Mouse (Mus musculus): ENCODE measurements around the gene St13.

The St13 gene

DNA sequence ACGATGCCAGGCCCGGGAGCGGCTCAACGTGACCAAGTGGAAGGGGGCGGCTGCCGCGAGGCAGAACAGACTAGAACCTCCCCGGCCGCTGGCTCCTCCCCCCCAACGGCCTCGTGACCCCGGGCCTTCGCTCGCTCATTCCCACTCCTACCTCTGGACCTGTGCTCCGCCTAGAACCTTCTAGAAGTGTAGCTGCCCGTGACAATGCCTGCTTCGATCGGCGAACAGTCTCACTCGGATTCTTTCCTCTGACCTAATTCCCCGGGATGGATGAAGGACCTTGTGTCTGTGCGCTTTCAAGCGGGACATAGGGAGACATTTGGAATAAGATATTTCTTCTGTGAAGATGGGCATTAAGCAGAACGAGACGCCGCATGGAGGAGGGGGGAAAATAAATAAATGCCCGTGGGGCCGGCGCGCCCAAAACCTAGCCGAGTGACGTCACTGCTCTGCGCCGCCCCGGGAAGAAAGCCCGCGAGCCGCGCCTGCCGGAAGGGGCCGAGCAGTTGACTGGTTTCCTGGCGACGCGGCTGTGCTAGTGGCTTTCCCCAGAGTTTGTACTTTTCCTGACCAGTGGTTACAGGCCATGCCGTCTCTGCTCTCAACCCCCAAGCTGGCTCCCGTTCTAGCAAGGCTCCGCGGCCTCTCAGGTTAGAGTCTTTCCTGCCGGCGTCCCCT, at the start of gene St13, which contains the start of gene Xpnpep3:
Gene St13 (minus strand): TSS at position 440 of the 678 bp plus-strand sequence.
Gene Xpnpep3 (plus strand): TSS at position 501 of the 678 bp plus-strand sequence.
- peak; percentile 98 for DNase-seq

GRCm38 (mm10) chr15:81448463-81448862, 48.6 kb upstream of the St13 start:
- peak; percentile 90 for DNase-seq

DNA sequence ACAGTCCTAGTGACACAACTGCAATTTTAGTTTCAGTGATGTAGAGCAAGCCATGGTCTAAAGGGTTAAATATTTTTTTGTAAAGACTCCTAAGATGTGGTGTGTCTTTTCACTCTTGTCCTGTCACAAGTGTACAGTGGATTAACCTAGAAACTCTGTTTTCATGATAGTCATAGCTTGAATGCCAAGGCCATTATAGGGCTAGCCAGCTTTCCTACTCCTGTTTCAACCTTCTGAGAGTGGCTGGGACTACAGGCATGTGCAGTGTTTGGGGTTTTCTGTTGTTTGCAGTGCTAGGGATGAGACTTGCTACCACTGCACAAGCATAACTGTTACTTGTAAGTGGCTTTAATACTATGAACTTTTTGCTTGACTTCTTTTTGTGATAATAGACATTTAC, 39.4 kb upstream of the St13 start:
- no peak for DNase-seq

- DNase-seq = no peak
Measured at GRCm38 (mm10) chr15:81438345-81438744, 38.5 kb upstream of the St13 start.

GRCm38 (mm10) chr15:81431195-81431594, 31.3 kb upstream of the St13 start:
- DNase-seq = no peak

DNA sequence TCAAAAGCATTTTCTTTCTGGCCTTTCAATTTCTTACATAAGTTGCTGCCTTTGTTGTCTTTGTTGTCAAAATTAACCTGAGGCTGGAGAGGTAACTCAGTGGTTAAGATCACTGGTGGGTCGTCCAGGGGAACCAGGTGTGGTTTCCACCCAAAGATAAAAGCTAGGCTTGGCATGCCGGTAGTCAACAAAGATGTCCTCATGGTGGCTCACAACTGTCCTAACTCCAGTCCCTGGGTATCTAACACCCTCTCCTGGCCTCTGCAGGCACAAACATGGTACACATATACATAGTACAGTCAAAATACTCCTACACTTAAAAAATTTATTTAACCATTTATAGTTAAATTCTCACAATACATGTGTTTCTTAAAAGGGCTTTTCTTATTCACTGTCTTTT, 28.1 kb upstream of the St13 start:
- DNase-seq = no peak

GRCm38 (mm10) chr15:81425311-81425710, 25.4 kb upstream of the St13 start:
- no peak for DNase-seq

- no peak for DNase-seq
Measured at GRCm38 (mm10) chr15:81422156-81422681, 22.3 kb upstream of the St13 start.

DNA sequence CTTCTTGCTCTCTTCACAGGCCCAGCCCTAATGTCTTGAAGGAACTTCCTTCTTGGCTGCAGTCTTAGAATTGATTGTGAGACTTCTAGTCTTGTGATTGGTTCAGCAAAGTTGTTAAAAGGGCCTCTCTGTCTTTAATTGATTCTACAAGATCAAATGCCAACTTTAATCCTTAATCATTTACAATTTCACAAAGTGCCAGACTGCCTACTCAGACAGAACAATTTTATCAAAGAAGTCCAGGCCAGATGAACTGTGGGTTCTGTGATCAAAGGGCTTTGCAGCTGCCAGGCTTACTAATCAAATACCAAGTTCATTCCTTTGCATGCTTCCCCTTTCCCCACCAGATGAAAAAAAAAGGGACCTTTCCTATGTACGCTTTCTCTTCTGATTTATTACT, 21.6 kb upstream of the St13 start:
- no peak for DNase-seq

DNA sequence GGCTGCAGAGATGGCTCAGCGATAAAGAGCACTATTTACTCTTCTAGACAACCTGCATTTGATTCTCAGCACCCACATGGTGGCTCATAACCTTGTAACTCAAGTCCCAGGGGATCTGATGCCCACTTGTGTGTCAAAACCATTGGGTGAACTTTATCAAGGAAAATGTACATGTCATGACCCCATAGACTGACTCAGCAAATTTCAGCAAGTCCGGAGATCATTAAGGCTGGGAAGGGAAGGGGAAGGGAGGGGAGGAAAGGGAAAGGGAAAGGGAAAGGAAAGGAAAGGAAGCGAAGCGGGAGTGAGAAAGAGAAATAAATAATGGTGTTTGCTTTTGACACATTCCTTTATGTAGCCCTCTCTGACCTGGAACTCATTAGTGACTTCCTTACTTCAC, 18.2 kb upstream of the St13 start:
- no peak for DNase-seq

DNA sequence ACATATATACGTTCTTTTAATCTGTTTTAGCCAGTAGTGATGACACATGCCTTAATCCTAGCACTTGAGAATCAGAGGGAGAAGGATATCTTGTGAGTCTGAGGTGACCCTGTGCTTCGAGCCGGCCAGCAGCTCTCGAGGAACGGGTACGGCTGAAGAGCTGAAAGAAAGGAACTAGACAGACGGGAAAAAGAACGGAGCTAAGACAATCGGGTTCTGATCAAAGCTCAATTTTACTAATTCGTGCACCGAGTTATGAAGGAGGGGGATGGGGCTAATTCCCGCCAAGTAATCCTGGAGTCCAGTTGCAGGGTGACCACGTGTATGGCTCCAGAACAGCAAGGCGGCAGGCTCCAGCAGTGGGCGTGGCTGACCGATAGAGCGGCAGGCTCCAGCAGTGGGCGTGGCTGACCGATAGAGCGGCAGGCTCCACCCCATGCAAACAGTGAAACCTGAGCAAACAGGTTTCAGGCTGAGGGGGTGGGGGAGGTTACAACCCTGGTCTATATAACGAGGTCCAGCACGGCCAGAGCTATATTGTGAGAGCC, 17.0 kb upstream of the St13 start:
- peak; percentile 86 for DNase-seq

- DNase-seq = no peak
Measured at GRCm38 (mm10) chr15:81408199-81408598, 8.3 kb upstream of the St13 start, which contains the start of gene Dnajb7. Dnajb7 (minus strand) TSS chr15:81408299.

DNA sequence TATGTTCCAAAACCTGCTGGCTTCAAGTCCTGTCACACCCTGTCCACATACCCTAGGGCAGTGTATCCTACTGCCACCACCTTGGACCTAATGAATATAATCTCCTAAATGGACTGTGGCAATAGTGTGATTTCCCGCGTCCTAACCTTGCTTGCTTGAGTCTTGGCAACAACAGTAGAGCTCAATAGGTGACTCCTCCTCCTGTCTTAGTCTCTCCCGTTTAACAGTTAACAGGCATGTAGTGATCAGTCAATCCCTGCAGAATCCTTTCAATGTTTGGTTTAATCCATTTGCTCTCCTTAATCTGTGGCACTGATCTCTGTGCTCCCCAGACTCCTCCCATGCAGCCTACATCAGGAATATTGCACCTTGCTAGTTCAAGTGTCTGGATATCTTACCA, 5.1 kb upstream of the St13 start:
- DNase-seq = no peak

DNA sequence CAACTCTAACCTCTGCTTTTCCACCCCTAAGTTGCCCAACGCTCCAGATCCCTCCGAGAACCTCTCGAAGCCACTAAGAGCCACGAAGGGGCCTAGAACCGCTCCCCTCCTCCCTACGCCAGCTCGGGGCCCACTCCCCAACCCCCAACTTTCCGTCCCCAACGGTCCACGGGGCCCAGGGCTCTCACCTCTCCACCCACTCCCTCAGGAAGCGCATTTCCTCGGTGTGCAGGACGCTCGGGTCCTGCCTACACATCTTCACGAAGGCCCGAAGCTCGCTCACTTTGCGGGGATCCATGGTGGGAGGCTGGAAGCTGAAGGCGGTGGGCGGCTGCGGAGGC, 610 bp downstream of the St13 start:
- DNase-seq = no peak

- DNase-seq = no peak
Measured at GRCm38 (mm10) chr15:81398189-81398588, 1.7 kb downstream of the St13 start.

GRCm38 (mm10) chr15:81394211-81394915, 5.5 kb downstream of the St13 start:
- DNase-seq = no peak

DNA sequence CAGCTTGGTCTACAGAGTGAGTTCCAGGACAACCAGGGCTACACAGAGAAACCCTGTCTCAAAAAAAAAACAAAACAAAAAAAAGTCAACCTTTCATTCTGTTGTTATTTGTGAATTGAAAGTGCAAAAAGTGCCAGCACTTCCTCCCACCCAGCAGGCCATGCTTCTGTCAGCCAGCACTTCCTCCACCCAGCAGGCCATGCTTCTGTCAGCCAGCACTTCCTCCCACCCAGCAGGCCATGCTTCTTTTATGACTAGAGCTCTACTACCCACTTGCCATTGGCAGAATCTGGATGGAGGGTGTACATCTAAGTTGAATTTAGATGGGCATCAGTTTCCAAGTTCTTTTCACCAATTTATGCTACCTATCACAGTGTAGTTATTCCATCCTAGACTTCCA, 6.9 kb downstream of the St13 start:
- DNase-seq = peak; percentile 36

DNA sequence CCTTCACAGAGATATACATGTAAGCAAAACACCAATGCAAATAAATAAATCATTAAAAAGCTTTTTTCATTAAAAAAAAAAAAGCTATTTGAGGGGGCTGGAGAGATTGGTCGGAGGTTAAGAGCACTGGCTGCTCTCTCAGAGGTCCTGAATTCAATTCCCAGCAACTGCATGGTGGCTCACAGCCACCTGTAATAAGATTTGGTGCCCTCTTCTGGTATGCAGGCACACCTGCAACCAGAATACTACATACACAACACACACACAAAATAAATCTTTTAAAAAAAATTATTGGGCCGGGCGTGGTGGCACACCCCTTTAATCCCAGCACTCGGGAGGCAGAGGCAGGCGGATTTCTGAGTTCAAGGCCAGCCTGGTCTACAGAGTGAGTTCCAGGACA, 13.6 kb downstream of the St13 start:
- no peak for DNase-seq

DNA sequence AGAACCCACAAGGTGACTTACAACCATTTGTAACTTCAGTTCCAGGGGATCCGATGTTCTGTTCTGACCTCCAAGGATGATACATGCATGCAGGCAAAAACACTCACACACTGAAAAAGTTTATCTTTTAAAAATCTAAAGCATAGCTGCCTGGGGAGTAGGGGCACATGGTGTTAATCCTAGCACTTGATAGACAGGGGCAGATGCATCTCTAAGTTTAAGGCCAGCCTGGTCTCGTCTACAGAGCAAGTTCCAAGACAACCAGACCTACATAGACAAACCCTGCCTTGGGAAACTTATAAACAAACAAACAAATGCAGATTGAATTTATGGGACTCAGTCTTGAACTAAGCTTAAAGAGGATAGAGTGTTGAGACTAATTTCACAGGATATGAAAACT, 21.0 kb downstream of the St13 start:
- no peak for DNase-seq

- DNase-seq = no peak
Measured at GRCm38 (mm10) chr15:81374621-81375020, 25.3 kb downstream of the St13 start.

- DNase-seq = no peak
Measured at GRCm38 (mm10) chr15:81370356-81370755, 29.5 kb downstream of the St13 start.

GRCm38 (mm10) chr15:81368601-81369000, 31.3 kb downstream of the St13 start:
- no peak for DNase-seq

DNA sequence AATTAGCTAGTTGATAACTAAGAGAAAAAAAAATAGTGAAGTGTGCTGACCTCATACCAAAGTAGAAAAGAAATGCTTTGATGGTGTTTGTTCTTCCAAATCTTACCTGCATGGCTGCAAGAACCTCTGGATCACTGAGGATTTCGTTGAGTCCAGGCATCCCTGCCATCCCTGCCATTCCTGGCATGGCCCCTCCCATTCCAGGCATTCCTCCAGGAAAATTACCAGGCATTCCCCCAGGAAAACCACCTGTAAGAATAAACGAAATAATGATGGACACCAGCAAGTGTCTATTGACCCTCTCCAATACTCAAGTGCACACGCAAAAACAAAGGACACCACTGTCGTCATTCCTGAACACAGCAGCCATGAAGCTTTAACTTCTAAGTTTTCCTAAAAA, 33.6 kb downstream of the St13 start:
- no peak for DNase-seq

DNA sequence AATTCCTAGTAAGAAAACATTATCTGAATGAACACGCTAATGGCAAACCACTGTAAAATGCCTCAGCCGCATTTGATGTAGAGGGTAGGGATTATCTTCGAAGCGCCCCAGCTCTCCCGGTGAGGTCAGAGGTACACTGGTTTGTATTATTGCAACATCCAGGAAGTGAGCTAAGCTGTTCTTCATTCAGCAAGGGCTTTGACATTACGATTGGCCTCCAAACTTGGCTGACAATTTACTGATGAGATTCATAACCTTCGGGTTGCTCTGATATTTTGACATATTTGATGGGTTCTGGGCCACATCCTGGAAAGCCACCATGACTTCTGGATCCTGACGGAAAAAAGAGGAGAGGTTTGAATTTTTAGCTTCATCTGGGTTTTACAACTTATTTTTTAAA, 34.6 kb downstream of the St13 start:
- DNase-seq = no peak
